Mouse (Mus musculus) embryonic facial prominence, embryonic 11.5 days (tissue): ENCODE results near the gene Grap2. TPM values are rescaled to one million over a fixed set of nuclear protein-coding genes. Genes with fewer than 3 reads are reported as not detected.
A peak's percentile ranks its signal among the peaks of the same experiment; 100 is the strongest.

Source experiments
- ATAC-seq: fragments of 200-750 bp; cut with Nextera tagmentation; replicated peaks from 2 replicates; pipeline ENCODE4 v1.8.0; 2017; ENCODE audit warnings: low read depth; ENCODE audit not compliant: insufficient number of reproducible peaks, low FRiP score, low TSS enrichment
- DNase-seq: peaks from one replicate; pipeline ENCODE4 v3.0.0-alpha.2; 2015; ENCODE audit warnings: low spot score
- H3K27ac ChIP-seq: fragments of 300-500 bp; sonication (generic); replicated peaks from 2 replicates; pipeline ENCODE4 v1.5.1; 2014; ENCODE audit warnings: mild to moderate bottlenecking, low read depth, low read length, control low read depth
- H3K27me3 ChIP-seq: fragments of 300-500 bp; sonication (generic); 2 replicates; pipeline ENCODE4 v1.6.1; 2014; ENCODE audit warnings: mild to moderate bottlenecking, low read length, moderate library complexity, mixed read lengths; ENCODE audit not compliant: control insufficient read depth, insufficient read depth
- H3K36me3 ChIP-seq: fragments of 300-500 bp; sonication (generic); replicated peaks from 2 replicates; pipeline ENCODE4 v1.6.1; 2014; ENCODE audit warnings: low read depth, mild to moderate bottlenecking, low read length, moderate library complexity, mixed read lengths; ENCODE audit not compliant: control insufficient read depth, insufficient read depth
- H3K4me1 ChIP-seq: fragments of 300-500 bp; sonication (generic); 2 replicates; pipeline ENCODE4 v1.6.1; 2014; ENCODE audit warnings: low read length, mixed read lengths; ENCODE audit not compliant: control insufficient read depth, insufficient read depth
- H3K4me2 ChIP-seq: fragments of 300-500 bp; sonication (generic); 2 replicates; pipeline ENCODE4 v1.6.1; 2014; ENCODE audit warnings: low read depth, mild to moderate bottlenecking, control low read depth, low read length, moderate library complexity
- H3K4me3 ChIP-seq: fragments of 300-500 bp; sonication (generic); 2 replicates; pipeline ENCODE4 v1.5.1; 2014; ENCODE audit warnings: low read depth, low read length, control low read depth
- H3K9ac ChIP-seq: fragments of 300-500 bp; sonication (generic); replicated peaks from 2 replicates; pipeline ENCODE4 v1.6.1; 2014; ENCODE audit warnings: mild to moderate bottlenecking, control low read depth, low read length
- H3K9me3 ChIP-seq: fragments of 300-500 bp; sonication (generic); replicated peaks from 2 replicates; pipeline ENCODE4 v1.6.1; 2016; ENCODE audit warnings: mild to moderate bottlenecking, low read length, inconsistent platforms, mixed read lengths; ENCODE audit not compliant: control insufficient read depth
- WGBS: fragments of 180-500 bp; shearing (Covaris S2); extraction: QIAGEN DNeasy Blood & Tissue Kit; methylation state at CpG from one replicate; pipeline ENCODE4 v1.1.7; 2014; 5-methylcytosine and 5-hydroxymethylcytosine counted together
- polyA plus RNA-seq: library from polyadenylated mRNA; unstranded; fragments of >200 nt; fragmentation: Nextera tagmentation; extraction: Ambion mirVana; gene quantifications from 2 replicates; pipeline ENCODE4 v1.2.1, GENCODE M21; 2014

The Grap2 gene
- polyA plus RNA-seq, 1 experiment from 2014 or later, result 3.6 TPM

- Histone ChIP-seq H3K4me2 (no peak overlapping the region), H3K4me1 (no peaks in the 10 kb centered on the region; the same call in 1 of the 2 replicates), H3K36me3 (no peaks in the 10 kb centered on the region), H3K27ac (no peak overlapping the region), H3K27me3 (no peaks in the 10 kb centered on the region), H3K9ac (no peak overlapping the region; the same call in 1 of the 2 replicates), H3K9me3 (no peaks in the 10 kb centered on the region), H3K4me3 (no peak overlapping the region)
- no peak for DNase-seq
- peak; percentile 51; the same call in 1 of the 2 replicates for ATAC-seq
- 13% methylated on average over 8 of the region's 8 CpGs for WGBS
Measured at GRCm38 (mm10) chr15:80684786-80685602, 112.6 kb downstream of the Grap2 start.

- WGBS, result 30% methylated on average over 7 of the region's 7 CpGs
Measured at GRCm38 (mm10) chr15:80685603-80685895, 113.2 kb downstream of the Grap2 start.

GRCm38 (mm10) chr15:80688536-80688935 is 116.1 kb downstream of the Grap2 start:
- WGBS, result 75% methylated on average over 7 of the region's 7 CpGs
- DNase-seq (no peak), ATAC-seq (no peak)

More at GRCm38 (mm10) chr15:80685603-80685895, 113.2 kb downstream of the Grap2 start:
- Histone ChIP-seq H3K4me1 (no peaks in the 10 kb centered on the region; the same call in 1 of the 2 replicates), H3K27ac (no peak overlapping the region), H3K9ac (no peak overlapping the region; the same call in 1 of the 2 replicates), H3K27me3 (no peaks in the 10 kb centered on the region), H3K9me3 (no peaks in the 10 kb centered on the region), H3K4me3 (no peak overlapping the region), H3K36me3 (no peaks in the 10 kb centered on the region), H3K4me2 (no peak overlapping the region)
- DNase-seq (no peak), ATAC-seq (no peak)

GRCm38 (mm10) chr15:80693492-80693891 is 121.1 kb downstream of the Grap2 start:
- no peak overlapping the region for H3K9ac ChIP-seq
- no peak overlapping the region for H3K4me2 ChIP-seq
- no peaks in the 10 kb centered on the region for H3K27me3 ChIP-seq
- peaks cover 3% of the 10 kb centered on the region; the same call in 1 of the 2 replicates for H3K4me1 ChIP-seq
- no peaks in the 10 kb centered on the region for H3K9me3 ChIP-seq
- 34% methylated on average over 3 of the region's 3 CpGs for WGBS
- H3K4me3 ChIP-seq, result no peak overlapping the region
- ATAC-seq (no peak), DNase-seq (no peak)
- no peaks in the 10 kb centered on the region for H3K36me3 ChIP-seq
- no peak overlapping the region for H3K27ac ChIP-seq

More at GRCm38 (mm10) chr15:80688536-80688935, 116.1 kb downstream of the Grap2 start:
- no peak overlapping the region for H3K27ac ChIP-seq
- H3K27me3 ChIP-seq, result no peaks in the 10 kb centered on the region
- H3K9ac ChIP-seq, result no peak overlapping the region
- no peak overlapping the region for H3K4me3 ChIP-seq
- no peaks in the 10 kb centered on the region for H3K36me3 ChIP-seq
- H3K4me2 ChIP-seq, result no peak overlapping the region
- H3K9me3 ChIP-seq, result no peaks in the 10 kb centered on the region
- no peaks in the 10 kb centered on the region; the same call in 1 of the 2 replicates for H3K4me1 ChIP-seq

- no peak overlapping the region for H3K27ac ChIP-seq
- peak overlapping the region; percentile 25; the same call in 1 of the 2 replicates for H3K9ac ChIP-seq
- H3K4me2 ChIP-seq, result no peak overlapping the region
- no peaks in the 10 kb centered on the region for H3K27me3 ChIP-seq
- no peaks in the 10 kb centered on the region for H3K36me3 ChIP-seq
- WGBS, result 28% methylated on average over 11 of the region's 11 CpGs
- no peaks in the 10 kb centered on the region for H3K9me3 ChIP-seq
- no peak overlapping the region for H3K4me3 ChIP-seq
- ATAC-seq, result no peak
- peak; percentile 77 for DNase-seq
- peaks cover 3% of the 10 kb centered on the region; the same call in 1 of the 2 replicates for H3K4me1 ChIP-seq
Measured at GRCm38 (mm10) chr15:80694125-80694910, 121.9 kb downstream of the Grap2 start.

- ATAC-seq (no peak), DNase-seq (no peak)
- peaks cover 3% of the 10 kb centered on the region; the same call in 1 of the 2 replicates for H3K4me1 ChIP-seq
- no peak overlapping the region for H3K27ac ChIP-seq
- no peaks in the 10 kb centered on the region for H3K36me3 ChIP-seq
- H3K27me3 ChIP-seq, result no peaks in the 10 kb centered on the region
- H3K9me3 ChIP-seq, result no peaks in the 10 kb centered on the region
- H3K9ac ChIP-seq, result no peak overlapping the region
- 41% methylated on average over 5 of the region's 5 CpGs for WGBS
- no peak overlapping the region for H3K4me3 ChIP-seq
- H3K4me2 ChIP-seq, result no peak overlapping the region
Measured at GRCm38 (mm10) chr15:80697564-80697963, 125.2 kb downstream of the Grap2 start.

- H3K4me2 ChIP-seq, result no peak overlapping the region
- no peaks in the 10 kb centered on the region for H3K27me3 ChIP-seq
- 65% methylated on average over 8 of the region's 8 CpGs for WGBS
- H3K27ac ChIP-seq, result no peak overlapping the region
- H3K4me3 ChIP-seq, result no peak overlapping the region
- no peaks in the 10 kb centered on the region for H3K4me1 ChIP-seq
- DNase-seq, result no peak
- no peaks in the 10 kb centered on the region for H3K36me3 ChIP-seq
- H3K9ac ChIP-seq, result no peak overlapping the region
- H3K9me3 ChIP-seq, result no peaks in the 10 kb centered on the region
- ATAC-seq, result no peak
Measured at GRCm38 (mm10) chr15:80701481-80702257, 129.3 kb downstream of the Grap2 start.
